Mouse (Mus musculus) CH12.LX (cell line): ENCODE measurements around the gene March10.

Source experiments
- CTCF ChIP-seq, 2 experiments: IDR thresholded peaks in 1 of 2; conservative IDR thresholded peaks in 1 of 2; 2 replicates each; pipeline ENCODE4 v1.5.1; 2011 to 2012; ENCODE audit warnings: low read depth in 2 of 2, low read length in 2 of 2, improper control_type of control experiment in 1 of 2, inconsistent platforms in 1 of 2, mild to moderate bottlenecking in 1 of 2, moderate library complexity in 1 of 2
- ETS1 ChIP-seq: conservative IDR thresholded peaks from 2 replicates; pipeline ENCODE4 v1.6.1; 2012; ENCODE audit warnings: low read depth, mild to moderate bottlenecking, inconsistent platforms, low read length, improper control_type of control experiment, moderate library complexity
- HCFC1 ChIP-seq: IDR thresholded peaks from 2 replicates; pipeline ENCODE4 v1.6.1; 2012; ENCODE audit warnings: low read depth, mild to moderate bottlenecking, inconsistent platforms, low read length, improper control_type of control experiment
- MAFK ChIP-seq: IDR thresholded peaks from 2 replicates; pipeline ENCODE4 v1.6.1; 2011; ENCODE audit warnings: low read length, improper control_type of control experiment; ENCODE audit not compliant: insufficient replicate concordance
- MAX ChIP-seq: IDR thresholded peaks from 2 replicates; pipeline ENCODE4 v1.6.1; 2011; ENCODE audit warnings: low read length, improper control_type of control experiment
- MAZ ChIP-seq: IDR thresholded peaks from 2 replicates; pipeline ENCODE4 v1.6.1; 2012; ENCODE audit warnings: low read depth, mild to moderate bottlenecking, inconsistent platforms, low read length, improper control_type of control experiment, moderate library complexity
- MXI1 ChIP-seq: IDR thresholded peaks from 2 replicates; pipeline ENCODE4 v1.6.1; 2011; ENCODE audit warnings: mild to moderate bottlenecking, low read depth, low read length, improper control_type of control experiment
- POLR2A ChIP-seq: IDR thresholded peaks from 2 replicates; pipeline ENCODE4 v1.6.1; 2011; ENCODE audit warnings: low read depth, mild to moderate bottlenecking, improper control_type of control experiment, low read length
- SMC3 ChIP-seq: IDR thresholded peaks from 2 replicates; pipeline ENCODE4 v1.6.1; 2011; ENCODE audit warnings: low read depth, low read length, improper control_type of control experiment
- TCF12 ChIP-seq: IDR thresholded peaks from 2 replicates; pipeline ENCODE4 v1.6.1; 2014; ENCODE audit warnings: low read depth, mild to moderate bottlenecking, inconsistent platforms, low read length, improper control_type of control experiment
- USF1 ChIP-seq: IDR thresholded peaks from 2 replicates; pipeline ENCODE4 v1.6.1; 2014; ENCODE audit warnings: low read depth, mild to moderate bottlenecking, inconsistent platforms, low read length, improper control_type of control experiment
- ZKSCAN1 ChIP-seq: IDR thresholded peaks from 2 replicates; pipeline ENCODE4 v1.6.1; 2012; ENCODE audit warnings: low read depth, inconsistent platforms, low read length, improper control_type of control experiment, borderline replicate concordance
- ZNF384 ChIP-seq: IDR thresholded peaks from 2 replicates; pipeline ENCODE4 v1.6.1; 2012; ENCODE audit warnings: low read depth, low read length, improper control_type of control experiment, inconsistent platforms

DNA sequence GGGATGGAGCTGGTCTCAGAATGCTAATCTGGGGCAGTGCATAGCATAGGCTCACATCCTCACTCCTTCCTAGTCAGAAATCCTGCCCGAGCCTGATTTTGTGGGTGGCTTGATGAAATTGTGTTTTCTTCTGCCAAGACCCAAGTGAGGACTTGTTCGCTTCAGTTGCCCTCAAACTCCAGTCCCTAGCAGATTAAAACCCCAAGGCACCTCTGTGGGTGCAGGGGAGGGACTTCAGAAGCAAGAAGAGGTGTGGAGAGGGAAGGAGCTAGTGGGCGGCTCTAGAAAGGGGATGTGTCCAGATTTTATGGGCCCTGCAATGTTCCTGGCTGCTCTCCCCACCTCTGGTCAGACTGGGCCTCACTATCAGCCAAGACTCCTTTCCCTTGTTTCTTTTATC, 125.4 kb downstream of the March10 start:
- TF ChIP-seq USF1 (no peak), MXI1 (no peak), ZNF384 (no peak), CTCF (conservative IDR thresholded peaks at IDR 0.05 in 1 of 2, IDR thresholded peaks at IDR 0.05 in 1 of 2; ENCODE audit: low read depth in 2 of 2, low read length in 2 of 2) (no peak), HCFC1 (no peak), ZKSCAN1 (no peak), SMC3 (no peak), POLR2A (no peak), TCF12 (no peak), MAZ (no peak), MAFK (no peak), MAX (no peak), ETS1 (no peak)
